Comparison of ENCODE assay signal across 11 mouse cellular contexts in genomic region chr16:46008036-46008605, GRCm38 (mm10). TPM values are rescaled to one million over a fixed set of nuclear protein-coding genes. Genes with fewer than 3 reads are reported as not detected.
DNase-seq lines count a peak whose midpoint lies in the region; ATAC-seq and TF ChIP-seq lines count a peak whose summit lies in the region.
"Had no signal": no experiment of that assay in that cellular context is flagged by ENCODE, and none has a peak within 500 bp of the region (broad histone marks: within the 10 kb centered on the region; RNA-seq: fewer than 3 reads in every experiment).

No protein-coding gene starts in this region.

- no peak for ATAC-seq in lung, embryonic 14.5 days (ENCODE audit: insufficient read depth)
- no peak for ATAC-seq in hindbrain, postnatal 0 days

- DNase-seq in lung, embryonic 14.5 days, result no peak
- no peak for DNase-seq in lung, adult 18-20 months
- DNase-seq in cerebellum, postnatal 10 days, result peak; percentile 71 to 77
- DNase-seq in hindbrain, postnatal 0 days (ENCODE audit: low spot score), result peak; percentile 57
- DNase-seq in thymus, postnatal 0 days (ENCODE audit: low spot score), result no peak
- no peak for DNase-seq in gastrocnemius, postnatal 4 days (ENCODE audit: low spot score in 2 of 2)
- no peak for DNase-seq in adrenal gland, postnatal 14 days
- DNase-seq: gastrocnemius, adult 2 months; right cerebral cortex, postnatal 14 days had no signal

- TF ChIP-seq CTCF in lung, embryonic 14.5 days (IDR thresholded peaks at IDR 0.05; ENCODE audit: low read depth), result no peak
- no peak for TF ChIP-seq CTCF in hindbrain, postnatal 0 days (IDR thresholded peaks at IDR 0.05; ENCODE audit: low read depth)

- 78% methylated on average over 5 of the region's 5 CpGs for WGBS in lung, embryonic 14.5 days
- 55% methylated on average over 5 of the region's 5 CpGs for WGBS in hindbrain, postnatal 0 days

- 0 out of 2 replicates have a peak, but pooled peaks cover 3% of the 10 kb centered on the region for H3K4me1 ChIP-seq in lung, embryonic 14.5 days (ENCODE audit: insufficient read depth)
- peaks cover 11% of the 10 kb centered on the region for H3K4me1 ChIP-seq in hindbrain, postnatal 0 days (ENCODE audit: insufficient read depth, low read length)

- no peak overlapping the region for H3K9ac ChIP-seq in lung, embryonic 14.5 days
- no peak overlapping the region for H3K9ac ChIP-seq in hindbrain, postnatal 0 days (replicated peaks; ENCODE audit: low read length)

- no peak overlapping the region for H3K4me3 ChIP-seq in lung, embryonic 14.5 days (ENCODE audit: low read depth, low read length)
- H3K4me3 ChIP-seq in hindbrain, postnatal 0 days (ENCODE audit: low read length), result peak overlapping the region; percentile 67
- no peak overlapping the region for H3K4me3 ChIP-seq in myocyte
- H3K4me3 ChIP-seq: gastrocnemius, adult 2 months had no signal

- TF ChIP-seq POLR2A in myocyte (IDR thresholded peaks at IDR 0.05; ENCODE audit: insufficient read length, low read depth), result no peak

- H3K27me3 ChIP-seq in lung, embryonic 14.5 days (ENCODE audit: insufficient read depth, low read length), result no peaks in the 10 kb centered on the region
- H3K27me3 ChIP-seq in hindbrain, postnatal 0 days (ENCODE audit: insufficient read depth, low read length), result no peaks in the 10 kb centered on the region
- no peaks in the 10 kb centered on the region for H3K27me3 ChIP-seq in myocyte (ENCODE audit: control insufficient read depth, insufficient read depth, insufficient read length)

- no peaks in the 10 kb centered on the region for H3K9me3 ChIP-seq in lung, embryonic 14.5 days (ENCODE audit: low read depth, low read length)
- no peaks in the 10 kb centered on the region for H3K9me3 ChIP-seq in hindbrain, postnatal 0 days (ENCODE audit: low read length)

- H3K79me2 ChIP-seq in myocyte (ENCODE audit: control insufficient read depth, insufficient read depth), result no peaks in the 10 kb centered on the region

- H3K36me3 ChIP-seq in lung, embryonic 14.5 days (ENCODE audit: insufficient read depth), result no peaks in the 10 kb centered on the region
- H3K36me3 ChIP-seq in hindbrain, postnatal 0 days (ENCODE audit: insufficient read depth, low read length), result no peaks in the 10 kb centered on the region
- no peaks in the 10 kb centered on the region for H3K36me3 ChIP-seq in myocyte (ENCODE audit: control insufficient read depth, insufficient read depth)

- H3ac ChIP-seq in myocyte (ENCODE audit: control insufficient read depth, insufficient read length), result no peak overlapping the region

- no peak overlapping the region for H3K27ac ChIP-seq in lung, embryonic 14.5 days (ENCODE audit: low read depth)
- no peak overlapping the region for H3K27ac ChIP-seq in hindbrain, postnatal 0 days
- H3K27ac ChIP-seq: gastrocnemius, adult 2 months had no signal

- H3K4me2 ChIP-seq in lung, embryonic 14.5 days, result peak overlapping the region; percentile 96; the same call in 1 of the 2 replicates
- peak overlapping the region; percentile 94 for H3K4me2 ChIP-seq in hindbrain, postnatal 0 days (ENCODE audit: low read depth, low read length)
- peak overlapping the region; percentile 91 for H3K4me2 ChIP-seq in myocyte (ENCODE audit: low read depth)

TF ChIP-seq in myocyte, 11 proteins besides CTCF, POLR2A, EP300 and RAD21:
- TF ChIP-seq SRF (IDR thresholded peaks at IDR 0.05; ENCODE audit: control insufficient read depth, insufficient read length, low read depth) (no peak), E2F4 (IDR thresholded peaks at IDR 0.05; ENCODE audit: insufficient read depth) (no peak), TCF12 (IDR thresholded peaks at IDR 0.05; ENCODE audit: insufficient read depth, poor library complexity, severe bottlenecking) (no peak), REST (IDR thresholded peaks at IDR 0.05; ENCODE audit: insufficient read depth, insufficient read length) (no peak), MYOD1 (IDR thresholded peaks at IDR 0.05; ENCODE audit: control insufficient read depth in 1 of 3, insufficient read length in 2 of 3, low read depth in 2 of 3) (no peak), CEBPB (IDR thresholded peaks at IDR 0.05; ENCODE audit: insufficient read depth, poor library complexity, severe bottlenecking) (no peak), POLR2AphosphoS2 (IDR thresholded peaks at IDR 0.05; ENCODE audit: insufficient read length, low read depth) (no peak), USF1 (IDR thresholded peaks at IDR 0.05; ENCODE audit: low read depth) (no peak), MAX (IDR thresholded peaks at IDR 0.05; ENCODE audit: low read depth) (no peak), MYOG (IDR thresholded peaks at IDR 0.05; ENCODE audit: control insufficient read depth in 1 of 3, insufficient read depth in 1 of 3, insufficient read length in 2 of 3, low read depth in 2 of 3) (no peak), TCF3 (IDR thresholded peaks at IDR 0.05; ENCODE audit: insufficient read length, low read depth) (no peak)

RNA-seq across cellular contexts. Expression of gene Plcxd2, which starts 1.9 kb away (rescaled TPM):
- polyA plus RNA-seq in lung, embryonic 14.5 days (2014; fragmentation: Nextera tagmentation; extraction: Ambion mirVana), result 0.78 TPM in 2 replicates
- total RNA-seq in hindbrain, postnatal 0 days (2014; rRNA removed), result 37.2 and 38.3 TPM in 2 replicates
- 12.2 and 12.7 TPM in 2 replicates for polyA plus RNA-seq in hindbrain, postnatal 0 days (2015; fragmentation: Nextera tagmentation; extraction: Ambion mirVana)
- 0.90 TPM for polyA plus RNA-seq in myocyte (2012; fragmentation: generic; extraction: Trizol)
- 7.4 and 7.5 TPM in 2 replicates for polyA plus RNA-seq in thymus, postnatal 0 days (2015; fragmentation: Nextera tagmentation; extraction: Ambion mirVana)
- total RNA-seq in gastrocnemius, postnatal 4 days (2021), result under 1 TPM; 0.86 to 0.88 TPM
- 1.2 and 3.5 TPM in 2 replicates for total RNA-seq in adrenal gland, postnatal 14 days (2021)
- total RNA-seq: MEL had no signal

RNA-seq across cellular contexts. Expression of gene Phldb2, which starts 54.7 kb away (rescaled TPM):
- polyA plus RNA-seq in lung, embryonic 14.5 days (2014; fragmentation: Nextera tagmentation; extraction: Ambion mirVana), result 47.3 and 48.0 TPM in 2 replicates
- total RNA-seq in hindbrain, postnatal 0 days (2014; rRNA removed), result 3.3 and 4.5 TPM in 2 replicates
- 6.2 and 7.2 TPM in 2 replicates for polyA plus RNA-seq in hindbrain, postnatal 0 days (2015; fragmentation: Nextera tagmentation; extraction: Ambion mirVana)
- 25.7 TPM for polyA plus RNA-seq in myocyte (2012; fragmentation: generic; extraction: Trizol)
- polyA plus RNA-seq in thymus, postnatal 0 days (2015; fragmentation: Nextera tagmentation; extraction: Ambion mirVana), result 2.2 and 2.6 TPM in 2 replicates
- total RNA-seq in gastrocnemius, postnatal 4 days (2021), result 10 to 100 TPM; 64.4 to 70.8 TPM
- total RNA-seq in adrenal gland, postnatal 14 days (2021), result 32.7 and 37.4 TPM in 2 replicates
- total RNA-seq: MEL had no signal

Comparison
In these comparisons a context has a peak if more than half of its experiments do, and no peak if none do; other contexts are left out.
1. DNase-seq: peak in cerebellum, postnatal 10 days (2 of 2) and hindbrain, postnatal 0 days (single experiment); none in lung, embryonic 14.5 days (single experiment), lung, adult 18-20 months (0 of 2), thymus, postnatal 0 days (single experiment), gastrocnemius, postnatal 4 days (0 of 2) and adrenal gland, postnatal 14 days (single experiment).
2. Peak in every context shown above with its lines, with median percentiles within 50 percentile points of each other: H3K4me2 ChIP-seq.